Mouse (Mus musculus) midbrain, embryonic 14.5 days (tissue): ENCODE results near the gene Mrpl39. TPM values are rescaled to one million over a fixed set of nuclear protein-coding genes. Genes with fewer than 3 reads are reported as not detected.

Experiments used
- ATAC-seq: fragments of 200-750 bp; cut with Nextera tagmentation; 2 replicates; pipeline ENCODE4 v1.8.0; 2017; ENCODE audit warnings: moderate number of reproducible peaks, moderate library complexity; ENCODE audit not compliant: low FRiP score, low TSS enrichment
- DNase-seq: peaks from one replicate; pipeline ENCODE4 v3.0.0-alpha.2; 2015
- H3K27ac ChIP-seq: fragments of 300-500 bp; sonication (generic); replicated peaks from 2 replicates; pipeline ENCODE4 v1.5.1; 2014; ENCODE audit warnings: mild to moderate bottlenecking, low read depth, low read length, moderate library complexity
- H3K27me3 ChIP-seq: fragments of 300-500 bp; sonication (generic); 2 replicates; pipeline ENCODE4 v1.6.1; 2014; ENCODE audit warnings: low read length, control low read depth, mixed read lengths; ENCODE audit not compliant: control insufficient read depth, insufficient read depth
- H3K36me3 ChIP-seq: fragments of 300-500 bp; sonication (generic); 2 replicates; pipeline ENCODE4 v1.6.1; 2014; ENCODE audit warnings: low read length, control low read depth; ENCODE audit not compliant: control insufficient read depth, insufficient read depth
- H3K4me1 ChIP-seq: fragments of 300-500 bp; sonication (generic); 2 replicates; pipeline ENCODE4 v1.6.1; 2014; ENCODE audit warnings: mild to moderate bottlenecking, antibody characterized with exemption, low read length, control low read depth; ENCODE audit not compliant: control insufficient read depth, insufficient read depth
- H3K4me2 ChIP-seq: fragments of 300-500 bp; sonication (generic); 2 replicates; pipeline ENCODE4 v1.6.1; 2014; ENCODE audit warnings: mild to moderate bottlenecking, low read length, moderate library complexity
- H3K4me3 ChIP-seq: fragments of 300-500 bp; sonication (generic); replicated peaks from 2 replicates; pipeline ENCODE4 v1.5.1; 2014; ENCODE audit warnings: low read depth, low read length
- H3K9ac ChIP-seq: fragments of 300-500 bp; sonication (generic); replicated peaks from 2 replicates; pipeline ENCODE4 v1.6.1; 2014; ENCODE audit warnings: mild to moderate bottlenecking, low read length, moderate library complexity
- H3K9me3 ChIP-seq: fragments of 300-500 bp; sonication (generic); 2 replicates; pipeline ENCODE4 v1.6.1; 2016; ENCODE audit warnings: low read length, control low read depth, mixed read lengths; ENCODE audit not compliant: control insufficient read depth
- WGBS: fragments of 180-500 bp; shearing (Covaris S2); extraction: QIAGEN DNeasy Blood & Tissue Kit; methylation state at CpG from one replicate; pipeline ENCODE4 v1.1.7; 2014; 5-methylcytosine and 5-hydroxymethylcytosine counted together
- polyA plus RNA-seq: library from polyadenylated mRNA; unstranded; fragments of >200 nt; fragmentation: Nextera tagmentation; extraction: Ambion mirVana; gene quantifications from 2 replicates; pipeline ENCODE4 v1.2.1, GENCODE M21; 2014

Mrpl39 gene
- polyA plus RNA-seq, 1 experiment from 2014 or later: 43.1 TPM

GRCm38 (mm10) chr16:84774761-84775231 is 39.3 kb upstream of the Mrpl39 start:
- under 1% methylated on average over 23 of the region's 23 CpGs for WGBS
- Histone ChIP-seq H3K4me3 (peak overlapping the region; percentile 71), H3K9ac (peak overlapping the region; percentile 70), H3K36me3 (peaks cover 6% of the 10 kb centered on the region; the same call in 1 of the 2 replicates), H3K27me3 (no peaks in the 10 kb centered on the region), H3K9me3 (no peaks in the 10 kb centered on the region), H3K27ac (peak overlapping the region; percentile 91), H3K4me1 (no peaks in the 10 kb centered on the region; the same call in 1 of the 2 replicates), H3K4me2 (peak overlapping the region; percentile 95)
- DNase-seq (peak; percentile 92), ATAC-seq (peak; percentile 38)

- 1% methylated on average over 42 of the region's 43 CpGs for WGBS
These were observed 38.6 kb upstream of the Mrpl39 start, which contains the start of gene Jam2 for GRCm38 (mm10) chr16:84774003-84774703. Gene Jam2 (plus strand): TSS chr16:84774123.

GRCm38 (mm10) chr16:84773268-84773861 is 37.8 kb upstream of the Mrpl39 start:
- DNase-seq (peak; percentile 59), ATAC-seq (peak; percentile 16; the same call in 1 of the 2 replicates)
- H3K9ac ChIP-seq: peak overlapping the region; percentile 70
- 0 out of 2 replicates have a peak, but pooled peaks cover 1% of the 10 kb centered on the region for H3K36me3 ChIP-seq
- H3K4me1 ChIP-seq: no peaks in the 10 kb centered on the region; the same call in 1 of the 2 replicates
- H3K4me3 ChIP-seq: peak overlapping the region; percentile 71
- peak overlapping the region; percentile 91 for H3K27ac ChIP-seq
- H3K9me3 ChIP-seq: no peaks in the 10 kb centered on the region
- no peaks in the 10 kb centered on the region for H3K27me3 ChIP-seq
- peak overlapping the region; percentile 95 for H3K4me2 ChIP-seq
- WGBS: under 1% methylated on average over 15 of the region's 15 CpGs

More at GRCm38 (mm10) chr16:84774003-84774703, 38.6 kb upstream of the Mrpl39 start, which contains the start of gene Jam2:
- H3K27me3 ChIP-seq: no peaks in the 10 kb centered on the region
- peak within 1 kb of the TSS; percentile 95 for H3K4me2 ChIP-seq
- no peaks in the 10 kb centered on the region; the same call in 1 of the 2 replicates for H3K4me1 ChIP-seq
- peak within 1 kb of the TSS; percentile 91 for H3K27ac ChIP-seq
- 0 out of 2 replicates have a peak, but pooled peaks cover 2% of the 10 kb centered on the region for H3K36me3 ChIP-seq
- DNase-seq: peak; percentile 82
- H3K4me3 ChIP-seq: peak within 1 kb of the TSS; percentile 71
- H3K9ac ChIP-seq: peak within 1 kb of the TSS; percentile 70
- H3K9me3 ChIP-seq: no peaks in the 10 kb centered on the region
- peak; percentile 84 for ATAC-seq

GRCm38 (mm10) chr16:84772496-84773267 is 37.1 kb upstream of the Mrpl39 start:
- Histone ChIP-seq H3K4me2 (peak overlapping the region; percentile 95), H3K4me1 (no peaks in the 10 kb centered on the region; the same call in 1 of the 2 replicates), H3K27me3 (no peaks in the 10 kb centered on the region), H3K4me3 (peak overlapping the region; percentile 71), H3K36me3 (no peaks in the 10 kb centered on the region), H3K9me3 (no peaks in the 10 kb centered on the region), H3K9ac (peak overlapping the region; percentile 70; the same call in 1 of the 2 replicates), H3K27ac (peak overlapping the region; percentile 91)
- 4% methylated on average over 8 of the region's 8 CpGs for WGBS
- DNase-seq (peak; percentile 82), ATAC-seq (peak; percentile 59)

- H3K4me1 ChIP-seq: no peaks in the 10 kb centered on the region; the same call in 1 of the 2 replicates
- no peak overlapping the region for H3K27ac ChIP-seq
- no peaks in the 10 kb centered on the region for H3K9me3 ChIP-seq
- no peak for ATAC-seq
- no peak overlapping the region for H3K4me2 ChIP-seq
- H3K4me3 ChIP-seq: no peak overlapping the region
- WGBS: 93% methylated on average over 2 of the region's 2 CpGs
- H3K27me3 ChIP-seq: no peaks in the 10 kb centered on the region
- no peak overlapping the region for H3K9ac ChIP-seq
- H3K36me3 ChIP-seq: no peaks in the 10 kb centered on the region
- no peak for DNase-seq
These were observed 35.9 kb upstream of the Mrpl39 start for GRCm38 (mm10) chr16:84771461-84771860.

- WGBS: 92% methylated on average over 7 of the region's 7 CpGs
- Histone ChIP-seq H3K36me3 (no peaks in the 10 kb centered on the region), H3K9ac (no peak overlapping the region), H3K27me3 (no peaks in the 10 kb centered on the region), H3K9me3 (no peaks in the 10 kb centered on the region), H3K4me1 (no peaks in the 10 kb centered on the region), H3K4me2 (no peak overlapping the region), H3K4me3 (no peak overlapping the region), H3K27ac (no peak overlapping the region)
- DNase-seq: no peak
- no peak for ATAC-seq
These were observed 35.3 kb upstream of the Mrpl39 start for GRCm38 (mm10) chr16:84770891-84771290.

GRCm38 (mm10) chr16:84769619-84770464 is 34.3 kb upstream of the Mrpl39 start:
- WGBS: 87% methylated on average over 19 of the region's 19 CpGs
- Histone ChIP-seq H3K4me2 (no peak overlapping the region), H3K9me3 (no peaks in the 10 kb centered on the region), H3K27ac (no peak overlapping the region), H3K36me3 (no peaks in the 10 kb centered on the region), H3K27me3 (no peaks in the 10 kb centered on the region), H3K4me1 (no peaks in the 10 kb centered on the region), H3K4me3 (no peak overlapping the region), H3K9ac (no peak overlapping the region)
- DNase-seq (no peak), ATAC-seq (no peak)

GRCm38 (mm10) chr16:84769182-84769581 is 33.6 kb upstream of the Mrpl39 start:
- Histone ChIP-seq H3K27me3 (no peaks in the 10 kb centered on the region), H3K9me3 (no peaks in the 10 kb centered on the region), H3K27ac (no peak overlapping the region), H3K9ac (no peak overlapping the region), H3K36me3 (no peaks in the 10 kb centered on the region), H3K4me2 (no peak overlapping the region), H3K4me1 (no peaks in the 10 kb centered on the region), H3K4me3 (no peak overlapping the region)
- no peak for DNase-seq
- no peak for ATAC-seq
- WGBS: 58% methylated on average over 4 of the region's 4 CpGs
